Mouse (Mus musculus): ENCODE results near the gene Fam89b. TPM values are rescaled to one million over a fixed set of nuclear protein-coding genes. Genes with fewer than 3 reads are reported as not detected.

The Fam89b gene
- 140 and 143 TPM in 2 replicates for polyA plus RNA-seq (2016; fragmentation: Nextera tagmentation; extraction: Ambion mirVana)

- WGBS = 0% methylated on average over 37 of the region's 37 CpGs
- H3K27ac ChIP-seq = peak within 1 kb of the TSS; percentile 96
- H3K4me1 ChIP-seq (replicated peaks) = peaks cover 59% of the 10 kb centered on the region
- peak within 1 kb of the TSS; percentile 98 for H3K4me2 ChIP-seq
- ATAC-seq (ENCODE audit: insufficient number of reproducible peaks, insufficient read depth, low FRiP score, low TSS enrichment, low read depth) = peak; percentile 66; the same call in 1 of the 2 replicates
- no peaks in the 10 kb centered on the region for H3K9me3 ChIP-seq
- no peaks in the 10 kb centered on the region for H3K27me3 ChIP-seq
- peaks cover 21% of the 10 kb centered on the region for H3K36me3 ChIP-seq
- H3K4me3 ChIP-seq (replicated peaks) = peak within 1 kb of the TSS; percentile 96
- H3K9ac ChIP-seq (replicated peaks) = peak within 1 kb of the TSS; percentile 98
Measured at GRCm38 (mm10) chr19:5729444-5729815, at the start of gene Fam89b. Fam89b (minus strand) TSS chr19:5729653.

- 55% methylated on average over 8 of the region's 8 CpGs for WGBS
- no peak for ATAC-seq (ENCODE audit: insufficient number of reproducible peaks, insufficient read depth, low FRiP score, low TSS enrichment, low read depth)
Measured at GRCm38 (mm10) chr19:5778312-5778711, 48.9 kb upstream of the Fam89b start.

GRCm38 (mm10) chr19:5777387-5778032, 48.1 kb upstream of the Fam89b start:
- WGBS = 78% methylated on average over 9 of the region's 9 CpGs
- no peak overlapping the region for H3K4me3 ChIP-seq (replicated peaks)
- no peak overlapping the region for H3K27ac ChIP-seq
- H3K9me3 ChIP-seq = no peaks in the 10 kb centered on the region
- no peaks in the 10 kb centered on the region for H3K4me1 ChIP-seq (replicated peaks)
- no peak for ATAC-seq (ENCODE audit: insufficient number of reproducible peaks, insufficient read depth, low FRiP score, low TSS enrichment, low read depth)
- H3K4me2 ChIP-seq = no peak overlapping the region
- no peaks in the 10 kb centered on the region for H3K36me3 ChIP-seq
- H3K9ac ChIP-seq (replicated peaks) = no peak overlapping the region
- no peaks in the 10 kb centered on the region for H3K27me3 ChIP-seq

More at GRCm38 (mm10) chr19:5778312-5778711, 48.9 kb upstream of the Fam89b start:
- no peak overlapping the region for H3K27ac ChIP-seq
- no peak overlapping the region for H3K9ac ChIP-seq (replicated peaks)
- no peak overlapping the region for H3K4me2 ChIP-seq
- H3K9me3 ChIP-seq = no peaks in the 10 kb centered on the region
- no peaks in the 10 kb centered on the region for H3K4me1 ChIP-seq (replicated peaks)
- H3K27me3 ChIP-seq = no peaks in the 10 kb centered on the region
- no peak overlapping the region for H3K4me3 ChIP-seq (replicated peaks)
- H3K36me3 ChIP-seq = no peaks in the 10 kb centered on the region

GRCm38 (mm10) chr19:5770925-5771860, 41.7 kb upstream of the Fam89b start, which contains the start of gene Scyl1:
Scyl1 (minus strand) TSS chr19:5771419.
- Histone ChIP-seq H3K4me1 (replicated peaks) (peaks cover 17% of the 10 kb centered on the region), H3K27ac (peak within 1 kb of the TSS; percentile 87), H3K4me2 (peak within 1 kb of the TSS; percentile 83), H3K36me3 (peaks cover 35% of the 10 kb centered on the region), H3K4me3 (replicated peaks) (peak within 1 kb of the TSS; percentile 88), H3K9ac (replicated peaks) (peak within 1 kb of the TSS; percentile 92), H3K27me3 (no peaks in the 10 kb centered on the region), H3K9me3 (no peaks in the 10 kb centered on the region)
- 1% methylated on average over 63 of the region's 64 CpGs for WGBS
- ATAC-seq (ENCODE audit: insufficient number of reproducible peaks, insufficient read depth, low FRiP score, low TSS enrichment, low read depth) = peak; percentile 91

GRCm38 (mm10) chr19:5770311-5770710, 40.9 kb upstream of the Fam89b start:
- ATAC-seq (ENCODE audit: insufficient number of reproducible peaks, insufficient read depth, low FRiP score, low TSS enrichment, low read depth) = no peak
- Histone ChIP-seq H3K36me3 (peaks cover 44% of the 10 kb centered on the region), H3K9me3 (no peaks in the 10 kb centered on the region), H3K4me3 (replicated peaks) (peak overlapping the region; percentile 88), H3K4me2 (peak overlapping the region; percentile 83), H3K9ac (replicated peaks) (peak overlapping the region; percentile 92), H3K4me1 (replicated peaks) (peaks cover 17% of the 10 kb centered on the region), H3K27me3 (no peaks in the 10 kb centered on the region), H3K27ac (no peak overlapping the region)
- 54% methylated on average over 9 of the region's 9 CpGs for WGBS

GRCm38 (mm10) chr19:5767271-5767670, 37.8 kb upstream of the Fam89b start:
- Histone ChIP-seq H3K9ac (replicated peaks) (no peak overlapping the region), H3K4me2 (no peak overlapping the region), H3K27me3 (no peaks in the 10 kb centered on the region), H3K4me3 (replicated peaks) (no peak overlapping the region), H3K36me3 (peaks cover 73% of the 10 kb centered on the region), H3K9me3 (no peaks in the 10 kb centered on the region), H3K27ac (no peak overlapping the region), H3K4me1 (replicated peaks) (peaks cover 17% of the 10 kb centered on the region)
- 85% methylated on average over 4 of the region's 4 CpGs for WGBS
- no peak for ATAC-seq (ENCODE audit: insufficient number of reproducible peaks, insufficient read depth, low FRiP score, low TSS enrichment, low read depth)

- no peak overlapping the region for H3K27ac ChIP-seq
- peaks cover 98% of the 10 kb centered on the region for H3K36me3 ChIP-seq
- no peaks in the 10 kb centered on the region for H3K4me1 ChIP-seq (replicated peaks)
- WGBS = 94% methylated on average over 6 of the region's 6 CpGs
- no peak overlapping the region for H3K9ac ChIP-seq (replicated peaks)
- peaks cover 12% of the 10 kb centered on the region for H3K27me3 ChIP-seq
- no peak for ATAC-seq (ENCODE audit: insufficient number of reproducible peaks, insufficient read depth, low FRiP score, low TSS enrichment, low read depth)
- H3K9me3 ChIP-seq = no peaks in the 10 kb centered on the region
- H3K4me3 ChIP-seq (replicated peaks) = no peak overlapping the region
- no peak overlapping the region for H3K4me2 ChIP-seq
Measured at GRCm38 (mm10) chr19:5763163-5763562, 33.7 kb upstream of the Fam89b start.

- Histone ChIP-seq H3K9me3 (no peaks in the 10 kb centered on the region), H3K4me3 (replicated peaks) (no peak overlapping the region), H3K4me1 (replicated peaks) (peaks cover 16% of the 10 kb centered on the region), H3K27ac (no peak overlapping the region), H3K9ac (replicated peaks) (no peak overlapping the region), H3K27me3 (peaks cover 53% of the 10 kb centered on the region), H3K36me3 (peaks cover 86% of the 10 kb centered on the region), H3K4me2 (no peak overlapping the region)
- WGBS = 91% methylated on average over 14 of the region's 14 CpGs
- ATAC-seq (ENCODE audit: insufficient number of reproducible peaks, insufficient read depth, low FRiP score, low TSS enrichment, low read depth) = no peak
Measured at GRCm38 (mm10) chr19:5758878-5759403, 29.5 kb upstream of the Fam89b start.

GRCm38 (mm10) chr19:5756991-5757636, 27.7 kb upstream of the Fam89b start:
- Histone ChIP-seq H3K27me3 (peaks cover 69% of the 10 kb centered on the region), H3K4me1 (replicated peaks) (peaks cover 16% of the 10 kb centered on the region), H3K27ac (no peak overlapping the region), H3K4me3 (replicated peaks) (peak overlapping the region; percentile 29), H3K9ac (replicated peaks) (peak overlapping the region; percentile 45), H3K4me2 (peak overlapping the region; percentile 50), H3K9me3 (no peaks in the 10 kb centered on the region), H3K36me3 (peaks cover 74% of the 10 kb centered on the region)
- no peak for ATAC-seq (ENCODE audit: insufficient number of reproducible peaks, insufficient read depth, low FRiP score, low TSS enrichment, low read depth)
- WGBS = 15% methylated on average over 36 of the region's 36 CpGs

- Histone ChIP-seq H3K36me3 (peaks cover 67% of the 10 kb centered on the region), H3K9me3 (no peaks in the 10 kb centered on the region), H3K4me3 (replicated peaks) (peak overlapping the region; percentile 29), H3K27ac (no peak overlapping the region), H3K4me2 (peak overlapping the region; percentile 50), H3K27me3 (peaks cover 76% of the 10 kb centered on the region), H3K9ac (replicated peaks) (peak overlapping the region; percentile 45), H3K4me1 (replicated peaks) (peaks cover 20% of the 10 kb centered on the region)
- ATAC-seq (ENCODE audit: insufficient number of reproducible peaks, insufficient read depth, low FRiP score, low TSS enrichment, low read depth) = 0 out of 2 replicates have a peak, but pooled peaks have one; percentile 24
- WGBS = 10% methylated on average over 28 of the region's 29 CpGs
Measured at GRCm38 (mm10) chr19:5756321-5756985, 27.0 kb upstream of the Fam89b start.
